Mouse (Mus musculus) myocyte (in vitro differentiated cells): ENCODE measurements around the gene Itpr2.

Experiments
- CEBPB ChIP-seq: IDR thresholded peaks from 2 replicates; pipeline ENCODE4 v1.6.1; 2011; ENCODE audit warnings: mild to moderate bottlenecking, moderate library complexity; ENCODE audit not compliant: poor library complexity, insufficient read depth, severe bottlenecking
- E2F4 ChIP-seq: IDR thresholded peaks from one replicate; pipeline ENCODE4 v1.6.1; 2011; ENCODE audit warnings: mild to moderate bottlenecking, control low read depth, moderate library complexity; ENCODE audit not compliant: insufficient read depth
- MAX ChIP-seq: IDR thresholded peaks from one replicate; pipeline ENCODE4 v1.6.1; 2011; ENCODE audit warnings: low read depth, mild to moderate bottlenecking, control low read depth
- MYOD1 ChIP-seq, 3 experiments: IDR thresholded peaks; one replicate each; pipeline ENCODE4 v1.6.1; 2011; ENCODE audit warnings: control low read depth in 2 of 3, low read depth in 2 of 3, mild to moderate bottlenecking in 2 of 3, moderate library complexity in 1 of 3; ENCODE audit not compliant: insufficient read length in 2 of 3, control insufficient read depth in 1 of 3
- MYOG ChIP-seq, 3 experiments: IDR thresholded peaks; one replicate each; pipeline ENCODE4 v1.6.1; 2011; ENCODE audit warnings: control low read depth in 2 of 3, low read depth in 2 of 3, mild to moderate bottlenecking in 2 of 3; ENCODE audit not compliant: insufficient read length in 2 of 3, control insufficient read depth in 1 of 3, insufficient read depth in 1 of 3
- POLR2A ChIP-seq: IDR thresholded peaks from one replicate; pipeline ENCODE4 v1.6.1; 2011; ENCODE audit warnings: low read depth, mild to moderate bottlenecking, control low read depth, moderate library complexity; ENCODE audit not compliant: insufficient read length
- POLR2AphosphoS2 ChIP-seq: IDR thresholded peaks from one replicate; pipeline ENCODE4 v1.6.1; 2011; ENCODE audit warnings: low read depth, control low read depth; ENCODE audit not compliant: insufficient read length
- REST ChIP-seq: IDR thresholded peaks from one replicate; pipeline ENCODE4 v1.6.1; 2011; ENCODE audit warnings: mild to moderate bottlenecking, control low read depth, moderate library complexity; ENCODE audit not compliant: insufficient read depth, insufficient read length
- SRF ChIP-seq: IDR thresholded peaks from one replicate; pipeline ENCODE4 v1.6.1; 2011; ENCODE audit warnings: low read depth; ENCODE audit not compliant: control insufficient read depth, insufficient read length
- TCF12 ChIP-seq: IDR thresholded peaks from one replicate; pipeline ENCODE4 v1.6.1; 2011; ENCODE audit warnings: mild to moderate bottlenecking, control low read depth; ENCODE audit not compliant: poor library complexity, insufficient read depth, severe bottlenecking
- TCF3 ChIP-seq: IDR thresholded peaks from one replicate; pipeline ENCODE4 v1.6.1; 2011; ENCODE audit warnings: low read depth, control low read depth; ENCODE audit not compliant: insufficient read length
- USF1 ChIP-seq: IDR thresholded peaks from one replicate; pipeline ENCODE4 v1.6.1; 2011; ENCODE audit warnings: low read depth, mild to moderate bottlenecking, control low read depth, moderate library complexity

- TF ChIP-seq POLR2A (no peak), MYOG (IDR thresholded peaks at IDR 0.05; ENCODE audit: control insufficient read depth in 1 of 3, insufficient read depth in 1 of 3, insufficient read length in 2 of 3, low read depth in 2 of 3) (no peak), MAX (no peak), USF1 (no peak), CEBPB (no peak), POLR2AphosphoS2 (no peak), MYOD1 (IDR thresholded peaks at IDR 0.05; ENCODE audit: control insufficient read depth in 1 of 3, insufficient read length in 2 of 3, low read depth in 2 of 3) (no peak), TCF12 (no peak), E2F4 (no peak), SRF (no peak), REST (no peak), TCF3 (no peak)
Measured at GRCm38 (mm10) chr6:146281176-146281899, 220.7 kb downstream of the Itpr2 start.
